Mouse (Mus musculus) cerebellum, adult 11 months (tissue): Measurements from ENCODE around the gene Tmem178b.

Experiments
- DNase-seq: peaks from one replicate; pipeline ENCODE4 v3.0.0; 2022

Gene Tmem178b

DNA sequence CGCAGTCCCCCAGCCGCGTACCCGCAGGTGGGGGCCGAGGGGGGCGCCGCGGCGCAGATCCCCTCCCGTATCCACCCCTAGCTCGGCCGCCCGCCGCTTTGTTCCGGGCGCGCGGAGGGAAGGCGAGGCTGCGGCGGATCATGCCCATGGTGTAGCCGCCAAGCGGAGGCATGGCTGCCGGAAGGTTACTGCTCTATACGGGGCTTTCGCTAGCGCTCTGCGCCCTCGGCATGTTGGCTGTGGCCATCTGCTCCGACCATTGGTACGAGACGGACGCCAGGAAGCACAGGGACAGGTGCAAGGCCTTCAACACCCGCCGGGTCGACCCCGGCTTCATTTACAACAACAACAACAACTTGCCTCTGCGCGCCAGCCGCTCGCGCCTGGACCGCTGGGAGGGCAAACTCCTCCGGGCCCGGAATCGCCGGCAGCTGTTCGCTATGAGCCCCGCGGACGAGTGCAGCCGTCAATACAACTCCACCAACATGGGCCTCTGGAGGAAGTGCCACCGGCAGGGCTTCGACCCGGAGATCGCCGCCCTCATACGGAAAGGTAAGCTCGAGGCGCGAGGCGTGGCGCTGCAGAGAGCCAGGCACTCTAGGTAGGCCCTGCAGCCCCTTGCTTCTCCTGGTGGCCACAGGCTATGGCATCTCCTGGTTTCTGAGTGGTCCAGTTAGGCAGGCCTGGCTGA, at the start of gene Tmem178b:
Gene Tmem178b, plus strand, starts transcription at position 371 of the 691 bp plus-strand sequence.
- DNase-seq, result peak; percentile 54

DNA sequence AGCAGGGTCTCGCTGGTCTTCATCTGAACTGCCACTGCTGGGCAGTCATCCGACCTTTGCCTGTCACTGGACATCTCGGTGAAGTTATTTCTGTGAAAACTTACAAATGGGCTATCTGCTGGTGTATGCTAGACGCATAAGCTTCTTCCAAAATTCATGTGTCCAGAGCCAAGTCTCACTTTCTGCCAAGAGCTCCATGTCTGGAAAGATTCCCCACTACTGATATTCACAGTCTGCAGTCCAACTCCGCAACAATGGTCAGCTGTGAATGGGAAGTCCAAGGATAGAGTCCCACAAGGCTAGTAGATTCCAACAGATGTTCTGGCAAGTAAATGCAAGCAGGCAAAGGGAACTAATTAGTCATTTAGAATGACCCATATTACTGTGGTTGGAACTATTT, 44.3 kb upstream of the Tmem178b start:
- DNase-seq, result no peak

DNA sequence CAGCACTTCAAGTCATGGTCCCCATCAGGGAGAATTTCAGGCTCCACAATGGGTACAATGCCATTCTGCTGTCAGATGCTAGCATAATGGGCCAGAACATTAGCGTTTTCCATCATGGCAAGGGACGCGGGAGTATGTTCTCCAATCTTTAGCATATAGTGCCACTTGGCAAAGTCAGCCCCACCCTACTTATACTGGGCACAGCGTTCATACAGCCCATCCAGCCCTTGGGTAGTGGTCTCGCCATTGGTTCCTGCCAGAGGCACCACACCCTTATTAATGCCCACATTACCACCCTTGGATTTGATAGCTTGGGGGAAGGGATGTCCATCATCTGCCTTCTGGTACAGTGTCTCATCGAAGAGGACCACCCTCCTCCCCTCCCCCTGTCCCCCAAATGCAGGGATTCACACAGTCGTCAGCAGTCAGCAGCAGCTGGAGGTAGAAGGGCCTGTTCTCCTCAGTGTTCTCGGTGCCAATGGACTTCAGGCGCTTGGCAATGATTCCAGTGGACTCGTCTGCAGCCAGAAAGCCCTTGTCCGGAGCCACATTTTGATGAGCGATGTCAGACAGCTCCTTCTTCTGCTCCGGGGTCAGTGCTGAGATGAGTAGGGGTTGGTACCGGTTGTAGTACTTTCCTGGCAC, 29.3 kb upstream of the Tmem178b start:
- no peak for DNase-seq

DNA sequence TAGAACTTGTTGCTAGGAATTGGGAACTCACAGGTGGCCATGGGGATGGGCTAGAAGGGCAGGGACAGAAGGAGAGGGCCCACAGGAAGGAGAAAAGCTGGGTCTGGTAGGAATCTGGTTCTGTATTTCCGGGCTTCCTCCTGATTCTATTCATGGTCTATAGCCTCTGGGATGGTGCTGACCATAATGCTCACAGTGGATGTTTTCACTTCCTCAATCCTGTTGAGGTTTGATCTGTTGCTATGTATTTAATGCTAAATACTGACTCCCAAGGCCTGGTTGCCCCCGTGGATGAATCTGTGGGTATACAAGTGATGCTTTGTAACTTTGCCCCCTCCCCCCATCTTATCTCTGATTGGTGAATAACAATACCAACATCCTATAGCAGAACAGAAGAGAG, 25.5 kb upstream of the Tmem178b start:
- DNase-seq, result no peak

DNA sequence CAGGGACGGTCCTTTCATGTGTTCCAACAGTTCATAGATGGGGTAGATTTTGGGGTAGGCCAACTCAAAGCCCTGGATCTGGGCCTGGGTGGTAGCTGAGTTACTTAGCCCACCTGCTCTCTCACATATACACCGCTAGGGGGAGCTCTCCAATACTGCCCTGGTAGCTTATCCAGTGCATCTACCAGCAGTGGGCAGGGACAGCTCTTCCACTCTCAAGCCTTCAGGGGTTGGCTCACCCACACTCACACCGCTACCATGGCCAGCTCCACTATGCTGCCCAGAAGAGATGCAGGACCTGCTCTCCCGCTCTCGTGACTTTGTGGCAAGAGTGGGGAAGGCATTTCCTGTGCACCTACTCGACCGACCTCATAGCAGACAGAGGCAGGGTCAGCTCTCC, 24.3 kb upstream of the Tmem178b start:
- no peak for DNase-seq

DNA sequence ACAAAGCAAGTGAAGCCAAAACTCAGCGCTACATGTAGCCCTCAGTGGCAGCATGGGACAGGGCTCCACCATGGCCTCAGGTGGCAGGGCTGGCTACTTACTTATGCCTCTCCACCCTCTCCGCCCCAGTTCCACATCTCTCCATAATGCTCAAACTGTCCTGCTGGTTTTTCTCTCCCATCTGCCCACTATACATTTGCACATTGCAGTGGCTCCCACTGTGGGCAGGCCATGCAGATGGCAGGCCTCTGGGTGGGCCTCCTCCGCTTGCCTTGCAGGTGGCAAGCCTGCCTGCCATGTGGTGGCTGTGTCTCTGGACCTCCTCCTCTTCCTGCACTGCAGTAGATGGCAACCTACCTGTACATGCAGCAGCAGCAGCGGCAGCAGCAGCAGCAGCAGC, 23.4 kb upstream of the Tmem178b start:
- DNase-seq, result no peak

DNA sequence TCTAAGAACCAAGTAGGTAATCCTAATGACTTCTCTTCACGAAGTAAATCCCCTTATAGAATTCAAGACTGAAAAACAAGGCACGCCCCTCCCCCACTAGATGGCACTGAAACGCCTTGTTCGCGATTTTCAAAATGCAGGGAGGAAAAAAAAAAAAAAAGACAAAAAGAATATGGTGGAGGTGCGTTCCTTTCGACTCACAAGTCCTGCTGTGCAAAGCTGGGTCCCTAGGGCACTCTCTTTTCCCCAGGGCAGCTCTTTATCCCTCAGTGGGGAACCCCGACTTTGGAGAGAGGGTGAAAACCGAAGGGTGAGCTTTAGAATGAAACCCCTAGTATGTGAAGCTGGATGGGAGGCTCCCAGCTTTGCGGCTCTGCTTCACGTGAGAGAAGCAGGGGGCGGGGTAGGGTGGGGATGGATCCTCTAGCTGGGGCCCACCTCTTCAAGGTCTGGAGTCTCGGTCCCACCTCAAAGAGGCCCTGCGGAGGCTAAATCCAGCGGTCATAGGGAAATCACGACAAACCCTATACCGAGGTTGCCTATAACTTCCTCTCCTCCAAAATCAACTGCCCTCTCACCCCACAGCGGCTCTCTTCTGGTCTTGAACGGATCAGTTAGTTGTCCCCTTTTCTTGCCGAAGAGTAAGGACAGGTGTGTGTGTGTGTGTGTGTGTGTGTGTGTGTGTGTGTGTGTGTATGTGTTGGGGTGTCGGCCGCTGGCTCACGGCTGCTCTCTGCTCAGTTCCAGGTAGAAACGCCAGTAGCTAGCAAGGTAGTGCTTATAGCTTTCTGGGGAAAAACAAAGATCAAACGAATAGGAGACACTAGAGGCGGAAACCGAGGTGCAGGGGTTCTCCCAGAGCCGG, 2.6 kb upstream of the Tmem178b start:
- peak; percentile 70 for DNase-seq

DNA sequence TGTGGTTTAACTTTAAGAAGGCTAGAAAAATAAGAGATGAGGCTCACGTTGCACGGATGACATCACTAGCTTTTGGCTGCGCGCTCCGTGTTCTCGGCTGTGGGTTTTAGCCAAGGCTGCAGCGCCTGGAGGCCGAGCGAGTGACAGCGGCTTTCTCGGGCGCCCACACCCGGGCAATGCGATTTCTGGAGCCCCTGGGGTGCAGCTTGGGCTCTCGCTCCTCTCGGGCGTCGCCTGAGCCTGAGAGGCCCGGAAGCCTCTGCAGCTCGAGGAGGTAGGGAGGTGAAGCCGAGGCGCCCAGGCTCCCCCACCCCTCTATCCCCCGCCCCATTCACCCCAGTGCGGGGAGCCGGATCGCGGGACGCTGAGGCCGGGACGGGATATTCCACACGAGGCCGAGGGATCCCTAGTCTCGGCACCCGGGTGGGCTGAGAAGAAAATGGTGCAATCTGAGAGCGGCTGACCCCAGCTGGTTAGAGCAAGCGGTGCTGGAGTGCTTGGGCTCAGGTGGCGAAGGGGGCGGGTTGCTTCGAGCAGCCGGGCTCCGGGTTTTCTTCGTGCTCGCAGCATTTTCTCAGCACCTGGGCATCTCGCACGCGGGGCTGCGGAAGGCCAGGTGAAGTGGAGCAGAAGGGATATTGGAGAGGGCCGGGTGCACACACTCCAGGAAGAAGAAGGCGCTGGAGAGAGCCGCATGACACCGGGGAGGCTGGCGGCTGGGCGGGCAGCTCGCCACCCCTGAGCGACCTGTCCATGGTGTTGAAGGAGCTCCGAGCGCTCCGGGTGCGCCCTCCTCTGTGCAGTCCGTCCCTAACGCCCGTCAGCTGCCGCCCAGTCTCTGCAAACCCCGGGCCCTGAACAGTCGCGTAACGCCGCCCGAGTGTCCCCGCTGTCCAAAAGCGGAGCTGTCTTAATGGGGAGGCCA, 1.4 kb upstream of the Tmem178b start:
- peak; percentile 86 for DNase-seq

DNA sequence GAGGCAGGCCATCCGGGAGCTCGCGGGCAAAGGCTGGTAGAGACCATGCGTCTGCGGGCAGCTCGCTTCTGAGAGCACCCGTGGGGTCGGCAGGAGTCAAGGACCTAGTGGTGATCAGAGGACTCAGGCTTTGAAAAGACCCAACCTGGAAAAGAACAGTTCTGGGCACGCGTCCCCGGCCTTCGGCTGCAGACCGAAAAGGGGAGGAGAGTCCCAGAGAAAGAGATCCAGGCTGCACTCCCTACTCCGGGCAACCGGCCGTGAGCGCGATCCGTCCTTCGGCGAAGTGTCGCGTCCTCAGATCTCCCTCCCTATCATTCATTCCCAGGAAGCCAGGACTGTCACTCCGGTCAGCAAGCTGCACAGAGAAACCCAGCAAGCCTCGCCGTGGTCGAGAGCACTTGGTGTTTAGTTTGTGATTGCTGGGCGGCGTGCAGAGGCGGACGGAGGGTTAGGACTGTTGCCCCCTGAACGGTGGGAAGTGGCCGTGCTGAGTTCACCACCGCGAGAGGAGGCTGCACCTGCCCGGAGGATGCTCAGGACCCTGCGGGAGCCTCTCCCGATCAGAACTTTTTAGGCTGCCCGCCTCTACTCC, 668 bp upstream of the Tmem178b start:
- no peak for DNase-seq

DNA sequence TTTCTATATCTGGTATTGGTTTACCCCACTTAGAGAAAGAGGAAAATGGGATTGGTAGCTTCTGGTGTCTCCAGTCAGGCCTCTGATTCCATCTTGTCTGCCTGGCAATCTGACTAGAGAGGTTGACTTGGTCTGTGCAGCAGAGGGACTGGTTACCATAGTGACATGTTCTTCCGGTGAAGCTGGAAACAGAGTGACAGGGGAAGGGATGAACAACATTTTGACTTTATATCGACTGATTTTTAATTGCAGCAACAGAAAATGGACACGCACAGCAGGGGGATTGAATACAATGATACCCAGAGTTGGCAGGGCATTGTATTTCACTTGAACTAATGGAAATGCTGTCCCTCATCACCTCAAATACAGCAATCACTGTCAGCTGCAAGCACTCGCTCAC, 2.1 kb downstream of the Tmem178b start:
- no peak for DNase-seq

DNA sequence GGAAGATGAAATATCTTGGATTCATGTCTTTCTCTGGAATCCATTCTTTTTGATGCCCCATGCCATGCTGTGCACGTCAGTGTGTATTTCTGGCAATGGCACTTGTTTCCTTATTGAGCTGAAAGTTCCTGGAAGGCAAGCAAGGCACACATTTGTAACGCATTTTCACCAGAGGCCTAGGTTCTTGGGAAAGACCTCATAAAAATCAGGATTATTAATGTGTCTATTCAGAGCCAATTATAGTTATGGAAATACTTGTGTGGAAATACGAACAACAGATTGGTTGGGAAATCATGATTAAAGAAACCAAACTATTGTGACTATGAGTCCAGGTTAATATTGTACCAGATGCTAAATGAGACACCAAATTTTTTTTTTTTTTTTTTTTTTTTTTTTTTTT, 3.4 kb downstream of the Tmem178b start:
- no peak for DNase-seq

DNA sequence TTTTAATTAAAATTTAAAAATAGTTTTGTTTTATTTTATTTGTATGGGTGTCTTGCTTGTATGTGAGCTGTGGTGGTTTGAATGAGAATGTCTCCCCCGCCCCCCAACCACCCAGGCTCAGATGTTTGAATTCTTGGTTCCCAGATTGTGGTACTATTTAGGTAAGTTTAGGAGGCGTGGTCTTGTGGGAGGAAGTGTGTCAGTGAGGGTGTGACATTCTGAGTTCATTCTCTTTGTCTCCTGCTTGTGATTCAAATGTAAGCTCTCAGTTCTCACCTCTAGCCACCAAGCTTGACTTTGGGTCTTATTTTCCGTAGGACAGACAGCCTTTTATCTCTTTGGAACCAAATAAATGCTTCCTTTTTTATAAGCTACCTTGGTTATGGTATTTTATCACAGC, 17.7 kb downstream of the Tmem178b start:
- DNase-seq, result no peak

DNA sequence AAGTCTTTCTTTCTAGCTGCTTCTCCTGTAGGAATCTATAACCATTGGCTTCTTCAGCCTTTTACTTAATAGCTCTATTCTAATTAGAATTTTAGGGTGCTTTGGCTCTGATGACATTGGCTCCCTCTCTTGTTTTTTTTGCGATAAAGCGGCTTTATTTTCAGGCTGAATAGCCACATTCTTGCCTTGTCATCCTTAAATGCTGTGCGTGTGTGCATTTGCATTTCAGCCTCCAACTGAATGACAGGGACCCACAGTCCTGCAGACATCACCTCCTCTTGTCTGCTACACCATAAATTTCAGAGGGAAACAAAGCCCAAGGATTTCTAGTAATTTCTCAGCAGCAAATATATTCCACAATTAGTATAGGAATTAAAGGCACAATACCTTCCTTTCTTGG, 23.4 kb downstream of the Tmem178b start:
- no peak for DNase-seq

DNA sequence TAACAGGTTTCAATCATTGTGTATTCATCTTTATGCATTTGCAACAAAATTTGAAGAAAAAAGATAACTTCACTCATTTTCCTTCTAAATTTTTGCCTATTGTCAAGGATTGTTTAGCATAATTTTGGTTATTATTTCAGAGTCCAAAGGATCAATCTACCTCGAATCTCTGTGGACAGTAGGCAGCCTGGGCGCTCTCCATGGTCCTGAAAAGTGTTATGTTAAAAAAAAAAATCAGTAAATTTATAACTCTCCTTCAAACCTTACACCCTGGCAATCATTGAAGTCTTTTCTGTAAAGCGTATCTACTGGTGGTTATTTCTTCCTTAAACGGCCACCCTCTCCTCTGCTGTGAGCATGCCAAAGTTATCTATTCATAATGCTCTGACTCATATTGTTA, 26.2 kb downstream of the Tmem178b start:
- DNase-seq, result no peak

DNA sequence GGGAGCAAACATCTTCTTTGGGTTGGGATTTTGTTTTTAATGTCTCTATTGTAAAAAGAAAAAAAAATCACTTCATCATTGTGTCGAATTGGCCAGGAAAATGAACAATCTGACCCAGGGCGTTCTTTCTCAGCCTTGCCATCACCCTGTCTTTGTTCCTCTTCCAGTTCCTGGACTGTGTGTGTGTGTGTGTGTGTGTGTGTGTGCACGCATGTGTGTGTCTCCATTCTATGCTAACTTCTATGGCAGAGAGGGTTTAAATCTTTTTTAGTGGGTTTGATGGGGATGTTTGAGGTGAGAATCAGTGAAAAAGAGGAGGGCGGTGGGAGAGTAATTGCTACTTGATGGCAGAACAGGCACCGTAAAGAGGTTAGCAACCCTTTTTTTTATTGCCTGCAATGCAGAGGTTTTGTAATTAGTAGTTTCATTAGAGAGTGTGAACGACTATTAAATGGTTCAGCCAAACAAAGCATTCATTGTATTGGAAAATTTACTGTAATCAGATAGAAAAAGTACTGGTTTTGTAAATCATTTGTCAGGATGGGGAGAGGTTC, 30.2 kb downstream of the Tmem178b start:
- DNase-seq, result no peak

DNA sequence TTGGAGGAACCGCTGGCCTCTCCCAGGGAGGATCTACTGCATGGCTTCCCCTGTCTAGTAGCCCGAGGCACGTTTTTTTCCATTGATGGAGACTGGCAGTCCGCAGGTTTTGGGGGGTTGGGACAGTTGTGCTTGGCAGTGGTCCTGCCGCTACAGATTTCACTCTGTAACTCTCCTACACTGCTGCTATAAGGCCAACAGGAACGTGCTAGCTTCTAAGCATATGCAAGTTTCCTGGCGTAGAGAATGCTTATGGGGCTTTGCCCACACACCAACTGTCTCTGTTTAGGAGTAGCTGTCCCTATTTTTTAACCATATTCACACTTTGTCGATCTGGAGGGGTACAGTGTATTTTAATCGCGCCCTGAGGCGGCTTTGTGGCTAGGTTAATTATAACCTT, 30.8 kb downstream of the Tmem178b start:
- no peak for DNase-seq

DNA sequence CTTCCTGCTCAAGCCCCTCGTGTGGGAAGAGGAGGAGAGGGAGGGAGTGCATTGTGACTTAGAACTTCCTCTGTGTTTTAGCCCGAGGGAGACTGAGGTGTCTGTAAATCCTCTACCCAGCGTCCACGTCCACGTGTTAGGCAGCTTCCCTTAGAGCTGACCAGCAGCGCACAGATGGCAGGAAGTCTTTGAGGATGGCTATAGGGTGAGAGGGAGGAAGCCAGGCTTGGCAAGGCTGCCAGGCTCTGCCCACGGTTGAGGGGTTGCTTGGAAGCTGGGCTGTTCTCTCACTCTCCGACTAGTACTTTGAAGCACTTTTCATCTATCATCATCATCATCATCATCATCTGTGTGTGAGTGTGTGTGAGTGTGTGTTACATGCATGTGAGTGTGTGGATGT, 41.9 kb downstream of the Tmem178b start:
- no peak for DNase-seq

DNA sequence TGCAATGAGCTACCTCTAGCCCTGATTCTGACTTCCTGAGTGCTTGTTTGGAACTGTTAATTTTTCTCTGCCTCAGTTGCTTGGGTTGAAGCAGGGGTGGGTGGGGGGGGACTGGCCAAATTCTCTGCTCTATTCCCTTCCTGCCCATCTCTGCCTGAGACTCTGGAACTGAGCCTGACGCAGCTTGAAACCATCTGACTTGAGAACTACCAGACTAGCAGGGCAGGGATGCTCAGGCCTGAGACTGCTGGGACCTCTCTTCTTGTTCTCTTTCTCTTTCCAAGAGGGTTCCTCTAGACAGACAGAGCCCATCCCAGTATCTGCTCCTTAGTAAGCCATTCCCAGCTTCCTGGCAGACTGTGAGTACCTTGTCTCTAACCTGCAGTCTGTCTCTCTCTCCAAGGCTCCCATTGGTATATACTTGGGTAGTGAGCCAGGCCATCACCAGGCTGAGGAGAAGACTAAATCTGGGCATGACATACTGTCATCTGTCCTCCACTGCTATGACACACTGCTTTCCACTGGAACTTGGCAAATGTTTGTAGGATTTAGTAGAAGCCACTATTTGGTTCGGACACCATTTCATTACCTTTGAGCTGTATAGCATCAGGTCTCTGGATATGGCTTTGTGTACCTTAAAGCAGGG, 42.7 kb downstream of the Tmem178b start:
- no peak for DNase-seq

DNA sequence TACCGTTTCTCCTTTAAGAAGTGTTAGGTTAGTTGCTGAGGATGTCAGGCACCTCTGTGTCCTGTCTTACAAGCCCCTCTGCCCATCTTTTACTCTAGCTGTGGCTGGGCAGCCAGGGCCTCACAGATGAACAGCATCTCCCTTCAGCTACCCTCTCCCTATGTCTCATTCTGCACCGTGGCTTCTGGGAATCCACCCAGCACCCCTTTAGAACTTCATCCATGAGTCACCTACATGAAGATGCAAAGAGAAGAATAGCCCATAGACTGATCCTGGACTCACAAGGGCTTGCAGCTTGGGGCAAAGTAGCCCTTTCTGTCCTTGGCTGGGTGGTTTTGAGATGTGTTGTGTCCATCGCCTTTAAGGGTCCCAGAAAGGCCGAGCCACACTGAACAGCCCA, 43.4 kb downstream of the Tmem178b start:
- no peak for DNase-seq

DNA sequence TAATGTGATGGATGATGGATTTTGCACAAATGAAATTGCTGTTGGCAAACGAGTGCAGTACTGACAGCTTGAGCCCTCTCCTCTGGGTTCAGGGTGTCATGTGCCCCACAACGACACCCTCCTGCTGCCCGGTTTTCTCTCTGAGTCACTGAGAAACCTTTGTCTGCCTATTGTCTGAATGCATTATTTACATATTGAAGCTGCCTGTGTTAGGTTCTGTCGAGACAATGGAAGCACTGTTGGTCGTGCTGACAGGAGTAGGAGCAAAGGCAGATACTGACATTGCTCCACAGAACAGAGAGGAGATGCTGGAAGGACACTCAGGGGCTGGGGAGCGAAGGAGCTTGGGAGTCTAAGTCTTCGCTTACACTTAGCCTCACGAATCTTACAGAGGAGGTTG, 44.2 kb downstream of the Tmem178b start:
- no peak for DNase-seq

DNA sequence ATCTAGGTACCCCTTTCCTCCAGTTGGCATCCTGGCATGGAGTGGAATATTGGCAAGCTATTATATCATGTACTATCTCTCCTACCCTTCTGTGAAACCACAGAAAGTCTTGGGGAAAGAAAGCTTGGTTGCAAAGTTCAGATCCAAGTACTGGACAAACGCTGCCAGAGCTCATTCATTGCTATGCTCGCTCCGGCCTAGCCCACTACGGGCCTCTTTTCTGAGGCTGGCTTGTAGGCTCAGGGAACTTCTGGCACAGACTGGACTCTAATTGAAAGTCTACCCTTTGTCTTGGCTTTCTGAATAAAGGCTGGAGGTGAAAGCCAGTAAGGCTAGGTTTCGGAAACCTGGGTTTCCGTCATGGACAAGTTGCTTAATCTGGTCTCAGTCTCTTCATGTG, 44.7 kb downstream of the Tmem178b start:
- no peak for DNase-seq
